Mouse (Mus musculus): ENCODE data around the gene Gba. TPM values are rescaled to one million over a fixed set of nuclear protein-coding genes. Genes with fewer than 3 reads are reported as not detected.

Gba gene
- total and polyA plus RNA-seq, 3 experiments, result 49.1 to 55.0 TPM; not detected in 1

DNA sequence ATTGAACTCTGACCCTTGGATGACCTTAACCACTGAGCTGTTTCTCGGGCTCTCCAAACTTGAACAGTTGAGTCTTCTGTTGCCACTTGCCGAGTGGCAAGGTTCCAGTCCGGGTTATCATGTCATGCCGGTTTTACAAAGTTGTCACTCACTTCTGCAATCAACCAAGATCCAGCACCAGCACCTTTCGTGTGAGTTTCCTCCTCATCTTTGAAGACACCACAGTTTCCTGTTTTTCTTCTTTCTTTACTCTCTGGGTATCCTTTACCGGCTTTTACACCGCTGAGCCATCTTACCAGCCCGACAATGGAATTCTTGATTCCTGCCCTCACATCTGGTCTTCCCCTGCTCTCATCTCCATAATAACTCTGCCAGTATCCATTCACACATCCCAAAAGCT lies 12.3 kb upstream of the Gba start:
- Histone ChIP-seq H3K79me2 (ENCODE audit: control insufficient read depth, insufficient read depth, low read length, poor library complexity) (no peaks in the 10 kb centered on the region; the same call in 1 of the 2 replicates), H3K27ac (ENCODE audit: control insufficient read depth, low read depth, low read length) (peak overlapping the region; percentile 91), H3K9ac (ENCODE audit: control insufficient read depth, low read depth, low read length, poor library complexity, severe bottlenecking) (peak overlapping the region; percentile 27), H3K36me3 (ENCODE audit: control insufficient read depth in 1 of 2, insufficient read depth in 2 of 2, low read length in 2 of 2) (peaks cover 0 to 53% of the 10 kb centered on the region in 2 experiments; a peak in 2 of 4 replicates), H3K4me3 (ENCODE audit: control insufficient read depth in 1 of 2, insufficient read depth in 1 of 2, low read depth in 2 of 2, low read length in 2 of 2) (peak overlapping the region in 1 of 2 experiments; percentile 22; a peak in 1 of 4 replicates), H3K4me1 (ENCODE audit: control insufficient read depth in 1 of 2, insufficient read depth in 2 of 2, low read length in 2 of 2) (peaks cover 36 to 60% of the 10 kb centered on the region in 2 experiments), H3K27me3 (ENCODE audit: control insufficient read depth in 1 of 2, insufficient read depth in 2 of 2, low read length in 2 of 2) (no peaks in the 10 kb centered on the region), H3K9me3 (replicated peaks; ENCODE audit: insufficient read depth, low read length) (no peaks in the 10 kb centered on the region)
- peak; percentile 97 for DNase-seq (ENCODE audit: low read depth, low spot score)
- TF ChIP-seq E2F4 (IDR thresholded peaks at IDR 0.05; ENCODE audit: borderline replicate concordance, low read depth, low read length) (peak; percentile 73; the same call in 1 of the 2 replicates), ZMIZ1 (IDR thresholded peaks at IDR 0.05; ENCODE audit: low read depth, low read length) (no peak; the same call in 1 of the 2 replicates), MAX (IDR thresholded peaks at IDR 0.05; ENCODE audit: low read length) (peak; percentile 84), CTCF (IDR thresholded peaks at IDR 0.05 in 2 of 3, conservative IDR thresholded peaks at IDR 0.05 in 1 of 3; ENCODE audit: control insufficient read depth in 1 of 3, insufficient read depth in 1 of 3, low read depth in 2 of 3, low read length in 3 of 3, poor library complexity in 1 of 3, severe bottlenecking in 1 of 3) (no peak), JUND (IDR thresholded peaks at IDR 0.05; ENCODE audit: low read depth, low read length) (peak; percentile 85; the same call in 1 of the 2 replicates), MEF2A (IDR thresholded peaks at IDR 0.05; ENCODE audit: extremely low read depth, insufficient replicate concordance, low read depth, low read length, poor library complexity, severe bottlenecking) (peak; percentile 60; the same call in 1 of the 2 replicates), EP300 (IDR thresholded peaks at IDR 0.05; ENCODE audit: low read depth in 1 of 2, low read length in 2 of 2) (peak; percentile 99), POLR2A (IDR thresholded peaks at IDR 0.05; ENCODE audit: control insufficient read depth in 1 of 2, insufficient read depth in 1 of 2, low read depth in 1 of 2, low read length in 2 of 2, poor library complexity in 1 of 2) (peak in 1 of 2 experiments; percentile 52; a peak in 1 of 4 replicates), MAFK (IDR thresholded peaks at IDR 0.05; ENCODE audit: borderline replicate concordance, low read depth, low read length) (peak; percentile 70; the same call in 1 of the 2 replicates), ZKSCAN1 (IDR thresholded peaks at IDR 0.05; ENCODE audit: low read depth, low read length) (peak; percentile 41; the same call in 1 of the 2 replicates), MYC (IDR thresholded peaks at IDR 0.05; ENCODE audit: low read depth, low read length) (peak; percentile 82; the same call in 1 of the 2 replicates), MXI1 (IDR thresholded peaks at IDR 0.05; ENCODE audit: low read depth, low read length) (peak; percentile 81), TCF12 (IDR thresholded peaks at IDR 0.05; ENCODE audit: low read depth, low read length) (peak; percentile 97), ETS1 (IDR thresholded peaks at IDR 0.05; ENCODE audit: low read depth, low read length) (peak; percentile 93), TBP (IDR thresholded peaks at IDR 0.05; ENCODE audit: low read depth, low read length) (peak; percentile 61; the same call in 1 of the 2 replicates), HCFC1 (IDR thresholded peaks at IDR 0.05; ENCODE audit: low read depth, low read length) (no peak), POLR2AphosphoS2 (IDR thresholded peaks at IDR 0.05; ENCODE audit: low read length) (0 out of 2 replicates have a peak, but pooled peaks have one; percentile 51), BHLHE40 (IDR thresholded peaks at IDR 0.05; ENCODE audit: borderline replicate concordance, low read depth, low read length) (peak; percentile 53; the same call in 1 of the 2 replicates), POLR2AphosphoS5 (IDR thresholded peaks at IDR 0.05; ENCODE audit: borderline replicate concordance, low read depth, low read length) (no peak), RCOR1 (IDR thresholded peaks at IDR 0.05; ENCODE audit: low read depth, low read length) (peak; percentile 65; the same call in 1 of the 2 replicates), UBTF (IDR thresholded peaks at IDR 0.05; ENCODE audit: borderline replicate concordance, insufficient read depth, low read depth, low read length) (no peak), CHD2 (IDR thresholded peaks at IDR 0.05; ENCODE audit: low read length) (no peak; the same call in 1 of the 2 replicates), ELF1 (IDR thresholded peaks at IDR 0.05; ENCODE audit: low read depth, low read length) (no peak), RAD21 (IDR thresholded peaks at IDR 0.05; ENCODE audit: low read depth, low read length) (no peak), ZNF384 (IDR thresholded peaks at IDR 0.05; ENCODE audit: low read depth, low read length) (peak; percentile 36; the same call in 1 of the 2 replicates), USF1 (IDR thresholded peaks at IDR 0.05; ENCODE audit: low read depth, low read length) (no peak; the same call in 1 of the 2 replicates), GATA1 (IDR thresholded peaks at IDR 0.05; ENCODE audit: low read depth, low read length) (peak; percentile 97), SIN3A (IDR thresholded peaks at IDR 0.05; ENCODE audit: low read length) (peak; percentile 92), KAT2A (conservative IDR thresholded peaks at IDR 0.05; ENCODE audit: low read depth, low read length) (0 out of 2 replicates have a peak, but pooled peaks have one; percentile 21), CHD1 (IDR thresholded peaks at IDR 0.05; ENCODE audit: low read depth, low read length) (0 out of 2 replicates have a peak, but pooled peaks have one; percentile 91), ZC3H11A (IDR thresholded peaks at IDR 0.05; ENCODE audit: low read depth, low read length) (no peak), GABPA (IDR thresholded peaks at IDR 0.05; ENCODE audit: low read depth, low read length) (no peak), USF2 (IDR thresholded peaks at IDR 0.05; ENCODE audit: borderline replicate concordance in 1 of 2, insufficient read depth in 1 of 2, low read depth in 1 of 2, low read length in 2 of 2) (no peak), NRF1 (IDR thresholded peaks at IDR 0.05; ENCODE audit: insufficient read depth, low read depth, low read length, poor library complexity, severe bottlenecking) (no peak), MYB (IDR thresholded peaks at IDR 0.05; ENCODE audit: low read depth, low read length) (peak; percentile 87), SMC3 (IDR thresholded peaks at IDR 0.05; ENCODE audit: low read depth, low read length) (no peak)
